Mouse (Mus musculus) intestine, embryonic 16.5 days (tissue): ENCODE results near the gene Pcnx3. TPM values are rescaled to one million over a fixed set of nuclear protein-coding genes. Genes with fewer than 3 reads are reported as not detected.
A peak's percentile ranks its signal among the peaks of the same experiment; 100 is the strongest.

Experiments
- ATAC-seq: fragments of 200-750 bp; cut with Nextera tagmentation; 2 replicates; pipeline ENCODE4 v1.8.0; 2017; ENCODE audit warnings: moderate TSS enrichment, moderate library complexity
- H3K27ac ChIP-seq: fragments of 300-500 bp; sonication (generic); 2 replicates; pipeline ENCODE4 v1.5.1; 2014; ENCODE audit warnings: mild to moderate bottlenecking, low read length
- H3K27me3 ChIP-seq: fragments of 300-500 bp; sonication (generic); replicated peaks from 2 replicates; pipeline ENCODE4 v1.6.1; 2014; ENCODE audit warnings: low read length, control low read depth, mixed read lengths; ENCODE audit not compliant: control insufficient read depth, insufficient read depth
- H3K36me3 ChIP-seq: fragments of 300-500 bp; sonication (generic); 2 replicates; pipeline ENCODE4 v1.6.1; 2014; ENCODE audit warnings: low read length, control low read depth; ENCODE audit not compliant: control insufficient read depth, insufficient read depth
- H3K4me1 ChIP-seq: fragments of 300-500 bp; sonication (generic); 2 replicates; pipeline ENCODE4 v1.6.1; 2014; ENCODE audit warnings: low read length, control low read depth, mixed read lengths; ENCODE audit not compliant: control insufficient read depth, insufficient read depth
- H3K4me2 ChIP-seq: fragments of 300-500 bp; sonication (generic); 2 replicates; pipeline ENCODE4 v1.6.1; 2014; ENCODE audit warnings: low read depth, low read length, control low read depth
- H3K4me3 ChIP-seq: fragments of 300-500 bp; sonication (generic); 2 replicates; pipeline ENCODE4 v1.5.1; 2014; ENCODE audit warnings: mild to moderate bottlenecking, low read length
- H3K9ac ChIP-seq: fragments of 300-500 bp; sonication (generic); 2 replicates; pipeline ENCODE4 v1.6.1; 2014; ENCODE audit warnings: low read depth, low read length
- H3K9me3 ChIP-seq: fragments of 300-500 bp; sonication (generic); 2 replicates; pipeline ENCODE4 v1.6.1; 2016; ENCODE audit warnings: low read length, control low read depth; ENCODE audit not compliant: control insufficient read depth
- WGBS: fragments of 180-500 bp; shearing (Covaris S2); extraction: QIAGEN DNeasy Blood & Tissue Kit; methylation state at CpG from one replicate; pipeline ENCODE4 v1.1.7; 2014; 5-methylcytosine and 5-hydroxymethylcytosine counted together
- polyA plus RNA-seq: library from polyadenylated mRNA; unstranded; fragments of >200 nt; fragmentation: Nextera tagmentation; extraction: Ambion mirVana; gene quantifications from 2 replicates; pipeline ENCODE4 v1.2.1, GENCODE M21; 2015

The Pcnx3 gene
- polyA plus RNA-seq, result 15.1 and 16.8 TPM in 2 replicates

DNA sequence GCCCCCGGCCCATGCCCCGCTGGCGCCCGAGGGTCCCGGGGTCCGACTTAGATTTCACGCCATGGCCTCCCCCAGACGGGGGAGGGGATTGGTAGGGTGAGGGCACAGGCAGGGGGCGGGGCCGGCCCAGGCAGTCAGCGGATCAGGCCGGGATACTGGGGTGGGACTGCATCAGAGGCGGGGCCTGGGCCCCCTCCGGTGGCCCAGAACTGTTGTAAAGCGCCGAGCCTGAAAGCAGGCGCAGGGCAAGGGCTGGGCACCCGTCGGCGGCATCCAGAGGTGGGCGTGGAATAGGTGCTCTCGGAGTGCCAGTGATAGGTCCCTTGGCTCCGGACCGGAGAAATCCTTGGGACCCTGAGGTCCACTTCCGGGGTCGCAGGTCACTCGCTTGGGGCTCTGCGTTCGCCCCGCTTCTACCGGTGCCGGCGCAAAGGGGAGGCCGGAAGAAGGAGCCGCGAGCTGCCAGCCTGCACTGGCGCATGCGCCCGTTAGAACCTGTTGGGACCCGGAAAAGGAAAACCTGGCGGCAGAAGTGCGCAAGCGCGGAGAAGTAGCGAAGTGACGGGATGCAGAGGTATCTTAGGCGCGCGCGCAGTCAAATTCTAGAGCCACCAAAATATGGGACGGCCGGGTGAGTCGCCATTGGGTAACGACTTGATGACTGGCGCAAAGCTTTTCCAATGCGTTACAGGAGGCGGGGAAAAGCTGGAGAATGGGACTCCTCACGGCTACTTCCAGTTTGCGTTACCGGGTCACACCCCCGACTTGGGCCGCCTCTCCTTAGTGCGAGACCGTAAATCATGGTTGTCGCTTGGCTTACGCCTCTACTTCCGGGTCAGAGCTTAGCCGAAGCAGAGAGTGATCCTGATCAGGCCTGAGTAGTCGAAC is at the start of gene Pcnx3, which contains the start of gene Map3k11:
TSS of gene Pcnx3 (minus strand) at position 709 of the 888 bp plus-strand sequence.
TSS of gene Map3k11 (plus strand) at position 543 of the 888 bp plus-strand sequence.
- H3K4me2 ChIP-seq, result peak within 1 kb of the TSS; percentile 98
- under 1% methylated on average over 69 of the region's 69 CpGs for WGBS

DNA sequence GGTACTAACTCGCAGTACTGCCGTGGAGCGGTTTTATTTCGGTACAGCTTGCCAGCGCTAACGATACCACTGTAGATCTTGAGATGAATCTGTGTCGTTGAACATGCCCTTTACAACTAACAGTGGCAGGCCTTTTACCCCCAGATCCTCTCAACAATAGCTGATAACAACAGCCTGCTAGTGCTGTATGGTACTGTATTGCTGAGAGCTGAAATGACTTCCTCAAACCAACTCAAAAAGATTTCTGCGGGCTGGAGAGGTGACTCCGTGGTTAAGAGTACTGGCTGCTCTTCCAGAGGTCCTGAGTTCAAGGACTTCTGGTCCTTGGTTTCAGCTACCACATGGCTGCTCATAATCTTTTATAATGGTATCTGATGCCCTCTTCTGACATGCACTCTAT is 45.6 kb upstream of the Pcnx3 start:
- no peak overlapping the region for H3K9ac ChIP-seq
- no peak for ATAC-seq
- H3K4me2 ChIP-seq, result no peak overlapping the region
- H3K27me3 ChIP-seq, result no peaks in the 10 kb centered on the region; the same call in 1 of the 2 replicates
- WGBS, result 76% methylated on average over 9 of the region's 9 CpGs
- no peak overlapping the region for H3K4me3 ChIP-seq
- H3K9me3 ChIP-seq, result no peaks in the 10 kb centered on the region
- H3K4me1 ChIP-seq, result peaks cover 14% of the 10 kb centered on the region
- H3K27ac ChIP-seq, result no peak overlapping the region
- no peaks in the 10 kb centered on the region; the same call in 1 of the 2 replicates for H3K36me3 ChIP-seq

More for the DNA sequence above, at the start of gene Pcnx3, which contains the start of gene Map3k11:
- peaks cover 18% of the 10 kb centered on the region for H3K36me3 ChIP-seq
- H3K9me3 ChIP-seq, result no peaks in the 10 kb centered on the region
- H3K27ac ChIP-seq, result peak within 1 kb of the TSS; percentile 95
- H3K4me3 ChIP-seq, result peak within 1 kb of the TSS; percentile 77
- ATAC-seq, result peak; percentile 90
- H3K9ac ChIP-seq, result peak within 1 kb of the TSS; percentile 96
- H3K27me3 ChIP-seq, result no peaks in the 10 kb centered on the region
- H3K4me1 ChIP-seq, result peaks cover 41% of the 10 kb centered on the region

DNA sequence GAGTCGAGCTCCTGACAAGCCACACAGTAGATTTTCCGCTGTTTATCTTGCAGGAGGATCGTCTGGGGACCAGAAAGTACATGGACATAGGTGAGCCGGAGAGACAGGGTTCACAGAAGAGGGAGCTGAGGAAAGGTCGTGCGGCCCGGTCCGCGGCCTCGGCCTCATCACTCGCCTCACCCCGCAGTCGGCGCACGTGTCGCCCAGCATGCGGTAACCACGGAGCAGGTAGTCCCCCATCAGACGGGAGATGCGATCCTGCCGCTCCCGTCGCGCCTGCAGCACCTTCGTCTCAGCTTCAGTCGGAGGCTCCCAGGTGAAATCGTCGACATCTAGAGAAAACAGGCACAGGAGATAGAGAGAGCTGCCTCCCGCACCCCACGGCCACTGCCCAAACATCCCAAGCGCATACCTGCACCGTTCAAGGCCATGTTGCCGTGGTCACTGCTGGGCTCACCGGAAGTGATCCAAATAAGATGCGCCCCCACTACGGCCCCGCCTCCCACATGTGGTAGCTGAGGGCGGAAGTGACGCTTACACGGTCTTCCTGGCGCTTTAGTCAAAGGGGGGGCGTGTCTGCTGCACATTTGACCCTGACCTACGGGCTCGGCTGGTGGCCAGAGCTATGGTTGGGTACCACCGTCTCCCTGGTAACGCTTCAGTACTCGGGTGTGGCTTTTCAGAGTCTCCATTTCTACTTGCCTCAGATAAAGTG is 42.7 kb upstream of the Pcnx3 start:
- H3K4me2 ChIP-seq, result peak overlapping the region; percentile 96
- H3K27me3 ChIP-seq, result no peaks in the 10 kb centered on the region; the same call in 1 of the 2 replicates
- H3K9me3 ChIP-seq, result no peaks in the 10 kb centered on the region
- peak overlapping the region; percentile 77 for H3K4me3 ChIP-seq
- peak; percentile 80 for ATAC-seq
- H3K27ac ChIP-seq, result peak overlapping the region; percentile 31; the same call in 1 of the 2 replicates
- H3K9ac ChIP-seq, result peak overlapping the region; percentile 78
- WGBS, result under 1% methylated on average over 47 of the region's 47 CpGs
- no peaks in the 10 kb centered on the region; the same call in 1 of the 2 replicates for H3K36me3 ChIP-seq
- H3K4me1 ChIP-seq, result peaks cover 34% of the 10 kb centered on the region

DNA sequence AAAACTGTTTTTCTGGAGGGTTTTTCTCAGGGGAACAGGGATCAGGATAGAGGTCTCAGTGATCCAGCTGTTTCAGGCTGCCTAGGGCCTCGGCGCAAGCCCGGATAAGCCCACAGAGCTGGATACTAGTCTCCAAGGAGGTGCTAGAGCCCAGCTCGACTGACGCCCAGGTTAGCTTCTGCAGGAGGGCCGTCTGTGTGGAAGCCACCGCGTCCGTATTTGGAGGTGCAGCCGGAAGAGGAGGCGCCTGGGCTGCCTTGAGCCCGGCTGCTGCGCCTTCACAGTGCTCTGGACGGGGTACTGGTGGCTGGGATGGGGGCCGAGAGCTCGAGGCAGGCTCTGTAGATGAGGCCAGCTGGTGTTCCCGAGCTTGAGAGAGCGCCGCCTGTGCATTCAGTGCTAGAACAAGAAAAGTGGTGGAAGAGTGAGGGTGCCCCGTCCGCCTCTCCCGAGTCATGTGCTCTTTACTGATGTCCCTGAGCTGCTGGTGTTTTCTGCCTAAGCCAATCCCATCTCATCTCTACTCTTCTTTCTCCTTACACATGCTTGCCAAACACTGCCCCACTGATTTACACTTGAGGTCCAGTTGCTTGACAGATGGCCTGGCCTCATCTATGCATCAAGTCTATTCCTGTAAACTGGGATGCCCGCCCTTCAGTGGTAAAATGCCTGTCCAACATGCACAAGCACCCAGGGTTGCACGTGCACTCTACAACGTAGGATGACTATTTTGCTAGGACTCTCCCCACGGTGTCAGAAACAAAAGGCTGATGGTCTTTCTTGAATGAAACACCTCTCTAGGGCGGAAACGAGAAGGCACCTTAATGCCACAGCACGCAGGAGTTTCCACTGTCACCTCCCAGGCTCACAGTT is 41.8 kb upstream of the Pcnx3 start:
- 72% methylated on average over 29 of the region's 29 CpGs for WGBS
- Histone ChIP-seq H3K4me1 (peaks cover 35% of the 10 kb centered on the region), H3K27me3 (no peaks in the 10 kb centered on the region), H3K9me3 (no peaks in the 10 kb centered on the region), H3K36me3 (no peaks in the 10 kb centered on the region; the same call in 1 of the 2 replicates), H3K9ac (peak overlapping the region; percentile 78), H3K27ac (no peak overlapping the region), H3K4me2 (peak overlapping the region; percentile 96), H3K4me3 (peak overlapping the region; percentile 77)
- no peak for ATAC-seq

DNA sequence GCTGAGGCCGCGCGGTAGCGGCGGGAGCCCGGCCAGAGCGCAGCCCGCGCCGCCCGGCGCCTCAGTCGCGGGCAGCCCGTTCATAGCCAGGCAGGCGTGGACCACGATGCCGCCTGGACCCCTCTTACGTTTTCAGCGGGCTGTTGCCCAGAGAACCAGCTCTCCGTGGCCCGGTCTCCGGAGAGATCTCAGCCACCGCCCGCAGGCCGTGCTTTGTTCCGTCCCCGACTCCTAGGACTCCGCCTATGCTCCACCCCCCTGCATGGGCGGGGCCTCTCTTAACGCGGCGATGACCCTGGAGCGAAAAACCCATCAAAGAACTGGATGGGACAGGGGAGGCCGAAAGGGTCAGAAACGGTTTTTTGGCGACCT is 40.7 kb upstream of the Pcnx3 start, which contains the start of gene Fam89b:
TSS of gene Fam89b (minus strand) at position 210 of the 372 bp plus-strand sequence.
- ATAC-seq, result peak; percentile 65
- WGBS, result under 1% methylated on average over 37 of the region's 37 CpGs
- H3K4me3 ChIP-seq, result peak within 1 kb of the TSS; percentile 91
- H3K9ac ChIP-seq, result peak within 1 kb of the TSS; percentile 95
- peaks cover 46% of the 10 kb centered on the region for H3K4me1 ChIP-seq
- no peaks in the 10 kb centered on the region for H3K27me3 ChIP-seq
- H3K4me2 ChIP-seq, result peak within 1 kb of the TSS; percentile 93
- peak within 1 kb of the TSS; percentile 82 for H3K27ac ChIP-seq
- no peaks in the 10 kb centered on the region for H3K9me3 ChIP-seq
- no peaks in the 10 kb centered on the region; the same call in 1 of the 2 replicates for H3K36me3 ChIP-seq

DNA sequence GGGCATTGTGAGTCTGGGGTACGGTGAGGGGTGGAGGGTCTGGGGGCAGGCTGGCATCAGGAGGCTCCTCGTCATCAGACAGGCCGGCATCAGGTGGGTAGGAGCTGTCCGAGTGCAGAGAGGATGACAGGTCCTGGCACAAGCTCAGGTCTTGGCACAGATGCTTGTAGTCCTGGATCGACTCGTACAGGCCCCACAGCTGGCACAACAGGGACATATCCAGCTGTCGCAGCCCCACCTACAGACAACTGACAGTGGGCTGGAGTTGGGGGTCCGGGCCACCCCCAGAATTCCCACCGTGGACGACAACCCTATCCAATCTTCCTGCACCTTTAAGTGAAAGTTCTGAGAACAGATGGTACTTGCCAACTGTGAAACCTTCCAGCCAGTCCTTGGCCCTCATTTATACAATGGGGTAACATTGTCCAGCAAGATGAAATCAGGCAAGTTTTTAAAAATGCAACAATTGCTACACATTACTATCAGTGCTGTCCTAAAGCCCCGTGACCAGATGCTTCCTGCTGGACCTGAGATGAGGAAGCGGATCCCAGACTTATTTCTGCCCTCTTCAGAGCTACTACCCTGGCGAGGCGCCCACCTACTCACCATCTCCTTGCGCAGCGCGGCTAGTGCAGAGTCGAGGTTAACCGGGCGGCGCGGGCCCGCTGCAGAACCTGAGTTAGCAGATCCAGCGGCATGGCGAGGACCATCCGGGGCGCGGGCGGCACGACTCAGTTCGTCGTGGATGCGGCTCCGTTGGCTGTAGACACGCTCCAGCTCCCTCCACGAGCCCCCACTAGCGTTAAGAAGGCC is 40.1 kb upstream of the Pcnx3 start:
- H3K27me3 ChIP-seq, result no peaks in the 10 kb centered on the region
- 8% methylated on average over 37 of the region's 37 CpGs for WGBS
- peak; percentile 20 for ATAC-seq
- no peaks in the 10 kb centered on the region for H3K9me3 ChIP-seq
- H3K36me3 ChIP-seq, result no peaks in the 10 kb centered on the region; the same call in 1 of the 2 replicates
- H3K27ac ChIP-seq, result peak overlapping the region; percentile 82
- H3K9ac ChIP-seq, result peak overlapping the region; percentile 95
- peak overlapping the region; percentile 93 for H3K4me2 ChIP-seq
- peaks cover 52% of the 10 kb centered on the region for H3K4me1 ChIP-seq
- peak overlapping the region; percentile 91 for H3K4me3 ChIP-seq

DNA sequence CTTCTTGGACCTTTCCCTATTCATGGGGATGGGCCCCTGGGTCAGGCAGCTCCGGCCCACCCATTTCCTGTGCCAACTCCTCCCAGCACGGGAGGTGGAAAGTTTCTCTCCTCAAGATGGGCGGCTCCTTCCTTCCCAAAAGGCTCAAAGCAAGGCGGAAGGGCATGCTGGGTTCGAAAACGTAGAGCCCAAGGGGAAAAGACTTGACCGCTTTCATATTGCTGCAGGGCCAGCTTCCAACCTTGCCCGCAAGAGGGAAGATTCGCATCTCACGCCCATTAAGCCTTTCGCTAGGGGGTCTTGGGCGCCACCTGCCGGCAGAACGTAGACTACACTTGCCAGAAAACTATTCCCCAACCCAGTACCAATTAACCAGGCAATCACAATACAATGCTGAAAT is 39.0 kb upstream of the Pcnx3 start:
- Histone ChIP-seq H3K27ac (peak overlapping the region; percentile 72), H3K9me3 (no peaks in the 10 kb centered on the region), H3K27me3 (no peaks in the 10 kb centered on the region), H3K36me3 (no peaks in the 10 kb centered on the region; the same call in 1 of the 2 replicates), H3K9ac (peak overlapping the region; percentile 95), H3K4me1 (peaks cover 57% of the 10 kb centered on the region), H3K4me2 (peak overlapping the region; percentile 93), H3K4me3 (peak overlapping the region; percentile 91)
- ATAC-seq, result no peak
- 4% methylated on average over 14 of the region's 14 CpGs for WGBS

DNA sequence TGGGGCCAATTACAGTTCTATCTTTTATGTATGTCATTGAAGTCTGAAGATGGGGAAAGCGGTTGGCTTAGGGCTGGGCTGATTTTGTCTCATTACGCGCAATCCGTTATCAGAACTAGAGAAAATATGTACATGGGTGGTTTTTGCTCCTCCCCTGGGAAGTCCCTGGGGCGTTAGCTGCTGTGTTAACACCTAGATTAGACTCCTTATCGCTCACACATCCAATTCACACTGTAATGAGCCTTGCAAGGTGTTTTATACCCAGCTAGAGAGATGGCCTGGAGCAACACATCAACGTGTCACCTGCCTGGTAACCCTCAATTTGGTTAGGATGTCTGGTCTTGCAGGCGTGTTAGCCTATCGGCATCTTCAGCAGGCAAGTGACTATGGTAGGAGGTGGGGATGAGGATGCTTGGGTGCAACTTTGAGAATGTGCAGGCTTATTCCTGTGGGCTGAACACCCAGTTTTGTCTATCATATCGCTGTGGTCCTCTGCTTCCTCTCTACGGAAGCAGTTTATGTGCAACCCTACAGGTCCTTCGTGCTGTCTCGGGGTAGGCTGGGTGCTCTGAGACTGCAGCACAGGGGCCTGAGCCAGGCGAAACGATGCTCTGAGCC is 38.4 kb upstream of the Pcnx3 start:
- WGBS, result 65% methylated on average over 15 of the region's 15 CpGs
- ATAC-seq, result no peak

More for the DNA sequence above, 38.4 kb upstream of the Pcnx3 start:
- H3K4me1 ChIP-seq, result peaks cover 62% of the 10 kb centered on the region
- no peaks in the 10 kb centered on the region for H3K27me3 ChIP-seq
- H3K9me3 ChIP-seq, result no peaks in the 10 kb centered on the region
- peak overlapping the region; percentile 91 for H3K4me3 ChIP-seq
- peak overlapping the region; percentile 88 for H3K9ac ChIP-seq
- peak overlapping the region; percentile 93 for H3K4me2 ChIP-seq
- H3K27ac ChIP-seq, result peak overlapping the region; percentile 72
- H3K36me3 ChIP-seq, result peaks cover 4% of the 10 kb centered on the region; the same call in 1 of the 2 replicates
